Mouse (Mus musculus) lung, postnatal 36 days (tissue): ENCODE measurements at regions not wholly inside any gene's neighbourhood (a gene's known extent, or its start where the extent isn't known, plus 50 kb on each side); places are given as distances from the start of the nearest gene placed in this dataset.
A peak's percentile ranks its signal among the peaks of the same experiment; 100 is the strongest.

Source experiments
- DNase-seq: peaks from one replicate; pipeline ENCODE4 v3.0.0; 2022; ENCODE audit warnings: mixed read lengths

- no peak for DNase-seq
Observed at GRCm38 (mm10) chr3:102664665-102665190, 69.6 kb upstream of the Tspan2 start.

GRCm38 (mm10) chr3:102667796-102668195 lies 66.5 kb upstream of the Tspan2 start:
- DNase-seq, result no peak

- DNase-seq, result no peak
Observed at GRCm38 (mm10) chr3:102668556-102668955, 65.8 kb upstream of the Tspan2 start.

- no peak for DNase-seq
Observed at GRCm38 (mm10) chr3:102669951-102670350, 64.4 kb upstream of the Tspan2 start.

GRCm38 (mm10) chr3:102670557-102670956 lies 63.8 kb upstream of the Tspan2 start:
- no peak for DNase-seq

- no peak for DNase-seq
Observed at GRCm38 (mm10) chr3:102670972-102671371, 63.4 kb upstream of the Tspan2 start.

GRCm38 (mm10) chr3:102673506-102673905 lies 60.8 kb upstream of the Tspan2 start:
- no peak for DNase-seq

- no peak for DNase-seq
Observed at GRCm38 (mm10) chr3:102674068-102674467, 60.3 kb upstream of the Tspan2 start.

GRCm38 (mm10) chr3:102676946-102677534 lies 57.3 kb upstream of the Tspan2 start:
- peak; percentile 35 for DNase-seq

GRCm38 (mm10) chr3:102678516-102678915 lies 55.8 kb upstream of the Tspan2 start:
- DNase-seq, result peak; percentile 21

GRCm38 (mm10) chr3:102682424-102682823 lies 51.9 kb upstream of the Tspan2 start:
- no peak for DNase-seq

- DNase-seq, result no peak
Observed at GRCm38 (mm10) chr3:102683541-102683940, 50.8 kb upstream of the Tspan2 start.
